Mouse (Mus musculus) forebrain, embryonic 14.5 days (tissue): ENCODE results near the gene Dbnl. TPM values are rescaled to one million over a fixed set of nuclear protein-coding genes. Genes with fewer than 3 reads are reported as not detected.

Source experiments
- ATAC-seq: fragments of 200-750 bp; cut with Nextera tagmentation; 2 replicates; pipeline ENCODE4 v1.8.0; 2017; ENCODE audit warnings: mild to moderate bottlenecking, moderate library complexity
- DNase-seq: peaks from one replicate; pipeline ENCODE4 v3.0.0-alpha.2; 2015; ENCODE audit warnings: low spot score
- H3K27ac ChIP-seq: fragments of 300-500 bp; sonication (generic); 2 replicates; pipeline ENCODE4 v1.5.1; 2014; ENCODE audit warnings: low read depth, mild to moderate bottlenecking, control low read depth, low read length, moderate library complexity
- H3K27me3 ChIP-seq: fragments of 300-500 bp; sonication (generic); replicated peaks from 2 replicates; pipeline ENCODE4 v1.6.1; 2014; ENCODE audit warnings: low read length, control low read depth, mixed read lengths; ENCODE audit not compliant: control insufficient read depth, insufficient read depth
- H3K36me3 ChIP-seq: fragments of 300-500 bp; sonication (generic); 2 replicates; pipeline ENCODE4 v1.6.1; 2014; ENCODE audit warnings: low read length, control low read depth; ENCODE audit not compliant: control insufficient read depth, insufficient read depth
- H3K4me1 ChIP-seq: fragments of 300-500 bp; sonication (generic); 2 replicates; pipeline ENCODE4 v1.6.1; 2014; ENCODE audit warnings: antibody characterized with exemption, low read length, control low read depth; ENCODE audit not compliant: control insufficient read depth, insufficient read depth
- H3K4me2 ChIP-seq: fragments of 300-500 bp; sonication (generic); 2 replicates; pipeline ENCODE4 v1.6.1; 2014; ENCODE audit warnings: mild to moderate bottlenecking, control low read depth, low read length
- H3K4me3 ChIP-seq: fragments of 300-500 bp; sonication (generic); 2 replicates; pipeline ENCODE4 v1.5.1; 2014; ENCODE audit warnings: low read depth, low read length, control low read depth
- H3K9ac ChIP-seq: fragments of 300-500 bp; sonication (generic); 2 replicates; pipeline ENCODE4 v1.6.1; 2014; ENCODE audit warnings: mild to moderate bottlenecking, low read length, control low read depth, moderate library complexity
- H3K9me3 ChIP-seq: fragments of 300-500 bp; sonication (generic); replicated peaks from 2 replicates; pipeline ENCODE4 v1.6.1; 2016; ENCODE audit warnings: low read length, control low read depth, mixed read lengths; ENCODE audit not compliant: control insufficient read depth
- WGBS: fragments of 180-500 bp; shearing (Covaris S2); extraction: QIAGEN DNeasy Blood & Tissue Kit; methylation state at CpG from one replicate; pipeline ENCODE4 v1.1.7; 2014; 5-methylcytosine and 5-hydroxymethylcytosine counted together
- polyA plus RNA-seq: library from polyadenylated mRNA; unstranded; fragments of >200 nt; fragmentation: Nextera tagmentation; extraction: Ambion mirVana; gene quantifications from 2 replicates; pipeline ENCODE4 v1.2.1, GENCODE M21; 2014

Gene Dbnl
- polyA plus RNA-seq, 1 experiment from 2014 or later, result 100 TPM

- H3K4me3 ChIP-seq, result peak overlapping the region; percentile 86
- no peaks in the 10 kb centered on the region for H3K27me3 ChIP-seq
- H3K27ac ChIP-seq, result peak overlapping the region; percentile 91; the same call in 1 of the 2 replicates
- peak overlapping the region; percentile 94 for H3K4me2 ChIP-seq
- H3K9ac ChIP-seq, result peak overlapping the region; percentile 84
- H3K36me3 ChIP-seq, result peaks cover 31% of the 10 kb centered on the region
- ATAC-seq, result no peak
- peaks cover 15% of the 10 kb centered on the region for H3K4me1 ChIP-seq
- no peak for DNase-seq
- no peaks in the 10 kb centered on the region for H3K9me3 ChIP-seq
- 77% methylated on average over 6 of the region's 6 CpGs for WGBS
Observed at GRCm38 (mm10) chr11:5789071-5789753, 924 bp downstream of the Dbnl start.

- H3K27me3 ChIP-seq, result no peaks in the 10 kb centered on the region
- no peak overlapping the region for H3K9ac ChIP-seq
- H3K4me2 ChIP-seq, result peak overlapping the region; percentile 94
- H3K27ac ChIP-seq, result no peak overlapping the region
- 91% methylated on average over 3 of the region's 3 CpGs for WGBS
- no peak for ATAC-seq
- H3K4me1 ChIP-seq, result peaks cover 15% of the 10 kb centered on the region
- no peaks in the 10 kb centered on the region for H3K9me3 ChIP-seq
- H3K4me3 ChIP-seq, result 0 out of 2 replicates have a peak overlapping the region, but pooled peaks have one; percentile 86
- DNase-seq, result no peak
- peaks cover 37% of the 10 kb centered on the region for H3K36me3 ChIP-seq
Observed at GRCm38 (mm10) chr11:5789754-5790333, 1.6 kb downstream of the Dbnl start.

GRCm38 (mm10) chr11:5790431-5790830, 2.1 kb downstream of the Dbnl start:
- Histone ChIP-seq H3K9ac (no peak overlapping the region), H3K4me2 (no peak overlapping the region), H3K9me3 (no peaks in the 10 kb centered on the region), H3K4me3 (no peak overlapping the region), H3K27ac (no peak overlapping the region), H3K4me1 (peaks cover 15% of the 10 kb centered on the region), H3K36me3 (peaks cover 43% of the 10 kb centered on the region), H3K27me3 (no peaks in the 10 kb centered on the region)
- 95% methylated on average over 1 of the region's 1 CpGs for WGBS
- ATAC-seq, result no peak
- DNase-seq, result no peak

- DNase-seq, result no peak
- no peak overlapping the region for H3K4me3 ChIP-seq
- 85% methylated on average over 9 of the region's 9 CpGs for WGBS
- peaks cover 90% of the 10 kb centered on the region for H3K36me3 ChIP-seq
- no peak overlapping the region for H3K9ac ChIP-seq
- no peak for ATAC-seq
- no peaks in the 10 kb centered on the region for H3K27me3 ChIP-seq
- no peaks in the 10 kb centered on the region for H3K4me1 ChIP-seq
- H3K4me2 ChIP-seq, result no peak overlapping the region
- H3K27ac ChIP-seq, result peak overlapping the region; percentile 5; the same call in 1 of the 2 replicates
- no peaks in the 10 kb centered on the region for H3K9me3 ChIP-seq
Observed at GRCm38 (mm10) chr11:5795290-5795689, 7.0 kb downstream of the Dbnl start.

GRCm38 (mm10) chr11:5795706-5796105, 7.4 kb downstream of the Dbnl start:
- H3K4me3 ChIP-seq, result no peak overlapping the region
- H3K9me3 ChIP-seq, result no peaks in the 10 kb centered on the region
- no peaks in the 10 kb centered on the region for H3K4me1 ChIP-seq
- peak overlapping the region; percentile 5; the same call in 1 of the 2 replicates for H3K27ac ChIP-seq
- no peaks in the 10 kb centered on the region for H3K27me3 ChIP-seq
- H3K36me3 ChIP-seq, result peaks cover 93% of the 10 kb centered on the region
- peak; percentile 36 for DNase-seq
- H3K4me2 ChIP-seq, result no peak overlapping the region
- WGBS, result 88% methylated on average over 7 of the region's 7 CpGs
- H3K9ac ChIP-seq, result no peak overlapping the region
- no peak for ATAC-seq

- no peak overlapping the region for H3K4me2 ChIP-seq
- H3K9ac ChIP-seq, result no peak overlapping the region
- no peaks in the 10 kb centered on the region for H3K27me3 ChIP-seq
- no peak overlapping the region for H3K4me3 ChIP-seq
- DNase-seq, result no peak
- H3K27ac ChIP-seq, result no peak overlapping the region
- no peaks in the 10 kb centered on the region for H3K4me1 ChIP-seq
- H3K9me3 ChIP-seq, result no peaks in the 10 kb centered on the region
- H3K36me3 ChIP-seq, result peaks cover 96% of the 10 kb centered on the region
- ATAC-seq, result no peak
- WGBS, result 85% methylated on average over 15 of the region's 15 CpGs
Observed at GRCm38 (mm10) chr11:5796939-5797338, 8.7 kb downstream of the Dbnl start.

GRCm38 (mm10) chr11:5797371-5797770, 9.1 kb downstream of the Dbnl start:
- DNase-seq, result no peak
- WGBS, result 74% methylated on average over 11 of the region's 11 CpGs
- no peak overlapping the region for H3K9ac ChIP-seq

GRCm38 (mm10) chr11:5797928-5798327, 9.6 kb downstream of the Dbnl start:
- Histone ChIP-seq H3K4me3 (no peak overlapping the region), H3K9ac (no peak overlapping the region), H3K27me3 (no peaks in the 10 kb centered on the region), H3K4me2 (no peak overlapping the region), H3K9me3 (no peaks in the 10 kb centered on the region), H3K4me1 (no peaks in the 10 kb centered on the region), H3K27ac (no peak overlapping the region), H3K36me3 (peaks cover 86% of the 10 kb centered on the region)
- ATAC-seq, result no peak
- 89% methylated on average over 5 of the region's 5 CpGs for WGBS
- no peak for DNase-seq

More at GRCm38 (mm10) chr11:5797371-5797770, 9.1 kb downstream of the Dbnl start:
- H3K4me2 ChIP-seq, result no peak overlapping the region
- H3K9me3 ChIP-seq, result no peaks in the 10 kb centered on the region
- H3K27ac ChIP-seq, result no peak overlapping the region
- no peaks in the 10 kb centered on the region for H3K27me3 ChIP-seq
- no peaks in the 10 kb centered on the region for H3K4me1 ChIP-seq
- ATAC-seq, result no peak
- H3K4me3 ChIP-seq, result no peak overlapping the region
- H3K36me3 ChIP-seq, result peaks cover 92% of the 10 kb centered on the region
